Mouse (Mus musculus) small intestine, adult 2 months (tissue): ENCODE results near the gene Prmt2.

Source experiments
- CTCF ChIP-seq: fragments of 200-500 bp; IDR thresholded peaks from 2 replicates; pipeline ENCODE4 v1.5.1; 2012; ENCODE audit warnings: low read depth, mild to moderate bottlenecking, control low read depth, inconsistent platforms, low read length, moderate library complexity, mixed read lengths; ENCODE audit not compliant: insufficient replicate concordance, insufficient read length; ENCODE audit errors: extremely low read depth
- POLR2A ChIP-seq: fragments of 200-500 bp; IDR thresholded peaks from 2 replicates; pipeline ENCODE4 v1.6.1; 2012; ENCODE audit warnings: low read depth, mild to moderate bottlenecking, control low read depth, inconsistent platforms, low read length, moderate library complexity

GRCm38 (mm10) chr10:76229627-76230026 lies 8.0 kb downstream of the Prmt2 start:
- TF ChIP-seq POLR2A (no peak), CTCF (no peak)
